Mouse (Mus musculus) E14TG2a.4 (cell line): Measurements from ENCODE around the gene Smpdl3b.

ENCODE experiments used
- CTCF ChIP-seq: conservative IDR thresholded peaks from 2 replicates; pipeline ENCODE4 v1.5.1; 2014; ENCODE audit warnings: low read length
- POU5F1 ChIP-seq: IDR thresholded peaks from 2 replicates; pipeline ENCODE4 v1.6.1; 2014; ENCODE audit warnings: low read length, borderline replicate concordance

- TF ChIP-seq CTCF = no peak
- TF ChIP-seq POU5F1 = no peak
These were observed 37.0 kb upstream of the Smpdl3b start for GRCm38 (mm10) chr4:132794028-132794427.
